Mouse (Mus musculus): ENCODE data around the gene Erbb2.

DNA sequence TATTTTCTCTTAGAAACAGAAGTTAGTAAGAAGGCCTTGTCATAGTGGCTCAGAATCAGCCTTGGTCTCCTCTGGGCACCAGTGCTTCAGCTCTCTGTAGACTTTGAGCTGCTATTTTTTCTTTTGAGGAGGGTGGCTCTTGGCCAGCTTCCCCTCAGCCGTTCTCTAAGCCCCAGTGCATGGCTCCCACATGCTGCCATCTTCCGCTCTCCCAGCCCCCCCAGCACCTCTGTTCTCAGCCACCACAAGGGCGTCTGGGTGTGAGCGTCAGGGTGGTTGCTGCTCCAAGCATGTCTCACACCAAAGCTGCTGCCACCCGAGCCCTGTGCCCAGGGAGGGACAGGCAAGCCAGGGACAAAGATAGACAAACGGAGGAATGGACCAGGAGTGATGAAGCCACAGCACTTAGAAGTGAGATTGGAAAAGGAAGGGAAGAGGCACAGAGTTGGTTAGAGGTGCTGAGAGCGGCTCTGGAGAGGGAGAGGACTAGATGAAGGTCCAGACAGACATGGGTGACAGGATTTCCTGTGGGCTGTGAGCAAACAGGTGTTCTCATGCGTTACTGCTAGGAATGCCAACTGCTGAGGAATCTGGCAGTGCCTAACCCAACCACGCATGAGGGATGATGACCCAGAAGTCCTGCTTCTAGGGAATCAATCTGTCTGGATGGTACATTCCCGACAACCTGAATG lies 45.0 kb upstream of the Erbb2 start:
- no peak for TF ChIP-seq CTCF (IDR thresholded peaks at IDR 0.05; ENCODE audit: extremely low read depth, insufficient read depth, insufficient read length, insufficient replicate concordance)
- no peak for TF ChIP-seq POLR2A (IDR thresholded peaks at IDR 0.05; ENCODE audit: low read depth, low read length)

All from spleen, adult 2 months (tissue).